ENCODE assay signal across 11 mouse cellular contexts in genomic region chr1:91415311-91415710, GRCm38 (mm10). TPM values are rescaled to one million over a fixed set of nuclear protein-coding genes. Genes with fewer than 3 reads are reported as not detected.
DNase-seq lines count a peak whose midpoint lies in the region; ATAC-seq and TF ChIP-seq lines count a peak whose summit lies in the region.
"Had no signal": no experiment of that assay in that cellular context is flagged by ENCODE, and none has a peak within 500 bp of the region (broad histone marks: within the 10 kb centered on the region; RNA-seq: fewer than 3 reads in every experiment).

No protein-coding gene starts in this region.

- 76% methylated on average over 5 of the region's 5 CpGs for WGBS in lung, embryonic 15.5 days
- WGBS in lung, postnatal 0 days, result 80% methylated on average over 5 of the region's 5 CpGs
- 63% methylated on average over 5 of the region's 5 CpGs for WGBS in limb, embryonic 13.5 days
- 74% methylated on average over 5 of the region's 5 CpGs for WGBS in stomach, postnatal 0 days

- no peak overlapping the region for H3K4me2 ChIP-seq in lung, embryonic 15.5 days
- no peak overlapping the region for H3K4me2 ChIP-seq in lung, postnatal 0 days (replicated peaks; ENCODE audit: low read depth, low read length)
- peak overlapping the region; percentile 98; the same call in 1 of the 2 replicates for H3K4me2 ChIP-seq in limb, embryonic 13.5 days (replicated peaks)
- no peak overlapping the region for H3K4me2 ChIP-seq in stomach, postnatal 0 days (replicated peaks; ENCODE audit: low read depth)

- H3K27ac ChIP-seq in lung, embryonic 15.5 days, result peak overlapping the region; percentile 93
- no peak overlapping the region for H3K27ac ChIP-seq in lung, postnatal 0 days (ENCODE audit: low read length)
- peak overlapping the region; percentile 92; the same call in 1 of the 2 replicates for H3K27ac ChIP-seq in limb, embryonic 13.5 days
- H3K27ac ChIP-seq in stomach, postnatal 0 days (replicated peaks), result peak overlapping the region; percentile 30; the same call in 1 of the 2 replicates

- TF ChIP-seq CTCF in lung, postnatal 0 days (IDR thresholded peaks at IDR 0.05), result no peak
- TF ChIP-seq CTCF in stomach, postnatal 0 days (IDR thresholded peaks at IDR 0.05; ENCODE audit: low read depth), result no peak

- no peak overlapping the region for H3K9ac ChIP-seq in lung, embryonic 15.5 days
- no peak overlapping the region for H3K9ac ChIP-seq in lung, postnatal 0 days (replicated peaks; ENCODE audit: low read depth)
- 0 out of 2 replicates have a peak overlapping the region, but pooled peaks have one; percentile 25 for H3K9ac ChIP-seq in limb, embryonic 13.5 days
- 0 out of 2 replicates have a peak overlapping the region, but pooled peaks have one; percentile 27 for H3K9ac ChIP-seq in stomach, postnatal 0 days (ENCODE audit: low read length)

- H3K36me3 ChIP-seq in lung, embryonic 15.5 days, result peaks cover 26% of the 10 kb centered on the region
- H3K36me3 ChIP-seq in lung, postnatal 0 days (ENCODE audit: insufficient read depth, low read length), result peaks cover 27% of the 10 kb centered on the region
- H3K36me3 ChIP-seq in limb, embryonic 13.5 days, result 0 out of 2 replicates have a peak, but pooled peaks cover 6% of the 10 kb centered on the region
- H3K36me3 ChIP-seq in stomach, postnatal 0 days (ENCODE audit: control insufficient read depth, insufficient read depth, low read length), result peaks cover 5% of the 10 kb centered on the region

- H3K9me3 ChIP-seq in lung, embryonic 15.5 days, result no peaks in the 10 kb centered on the region
- no peaks in the 10 kb centered on the region for H3K9me3 ChIP-seq in lung, postnatal 0 days (ENCODE audit: low read length)
- H3K9me3 ChIP-seq in limb, embryonic 13.5 days, result no peaks in the 10 kb centered on the region
- H3K9me3 ChIP-seq in stomach, postnatal 0 days (ENCODE audit: control insufficient read depth, low read length), result no peaks in the 10 kb centered on the region

- H3K4me3 ChIP-seq in lung, embryonic 15.5 days, result no peak overlapping the region
- H3K4me3 ChIP-seq in lung, postnatal 0 days (ENCODE audit: low read depth, low read length), result no peak overlapping the region
- H3K4me3 ChIP-seq in limb, embryonic 13.5 days, result no peak overlapping the region
- no peak overlapping the region for H3K4me3 ChIP-seq in stomach, postnatal 0 days (ENCODE audit: low read depth, low read length)

- no peaks in the 10 kb centered on the region for H3K27me3 ChIP-seq in lung, embryonic 15.5 days
- no peaks in the 10 kb centered on the region for H3K27me3 ChIP-seq in lung, postnatal 0 days (replicated peaks; ENCODE audit: insufficient read depth, low read length)
- no peaks in the 10 kb centered on the region for H3K27me3 ChIP-seq in limb, embryonic 13.5 days
- no peaks in the 10 kb centered on the region for H3K27me3 ChIP-seq in stomach, postnatal 0 days (ENCODE audit: control insufficient read depth, insufficient read depth, low read length)

- no peak for TF ChIP-seq EP300 in lung, postnatal 0 days (IDR thresholded peaks at IDR 0.05)
- no peak for TF ChIP-seq EP300 in stomach, postnatal 0 days (optimal IDR thresholded peaks at IDR 0.05)

- H3K4me1 ChIP-seq in lung, embryonic 15.5 days, result peaks cover 34% of the 10 kb centered on the region
- H3K4me1 ChIP-seq in lung, postnatal 0 days (ENCODE audit: insufficient read depth, low read depth, low read length), result peaks cover 20% of the 10 kb centered on the region; the same call in 1 of the 2 replicates
- H3K4me1 ChIP-seq in limb, embryonic 13.5 days, result peaks cover 40% of the 10 kb centered on the region
- peaks cover 11% of the 10 kb centered on the region for H3K4me1 ChIP-seq in stomach, postnatal 0 days (replicated peaks; ENCODE audit: control insufficient read depth, insufficient read depth)

- no peak for ATAC-seq in lung, embryonic 15.5 days (ENCODE audit: borderline replicate concordance, extremely low read depth, low FRiP score, low TSS enrichment)
- ATAC-seq in lung, postnatal 0 days, result no peak
- no peak for ATAC-seq in limb, embryonic 13.5 days (ENCODE audit: low FRiP score, low read depth)
- ATAC-seq in stomach, postnatal 0 days (ENCODE audit: low FRiP score, low TSS enrichment), result no peak
- ATAC-seq in monocyte, adult 5-6 weeks (replicated peaks; ENCODE audit: insufficient number of reproducible peaks, low FRiP score, low TSS enrichment, poor library complexity, severe bottlenecking), result no peak

- peak; percentile 53 for DNase-seq in cerebellum, adult 9-10 months
- no peak for DNase-seq in cerebellum, postnatal 25 days
- no peak for DNase-seq in lung, postnatal 0 days (ENCODE audit: low spot score)
- no peak for DNase-seq in stomach, postnatal 0 days (ENCODE audit: low spot score)
- DNase-seq in B cell, adult 2 months, result no peak
- DNase-seq: lung, postnatal 10 days; right cerebral cortex, adult 18-20 months; thymus, postnatal 14 days had no signal

RNA-seq across cellular contexts. Expression of gene Hes6, which starts 1.5 kb away (rescaled TPM):
- polyA plus RNA-seq in lung, embryonic 15.5 days (2015; fragmentation: Nextera tagmentation; extraction: Ambion mirVana), result 85.4 and 91.3 TPM in 2 replicates
- polyA plus RNA-seq in lung, postnatal 0 days (2015; fragmentation: Nextera tagmentation; extraction: Ambion mirVana), result 63.7 and 75.1 TPM in 2 replicates
- 114 and 117 TPM in 2 replicates for polyA plus RNA-seq in limb, embryonic 13.5 days (2015; fragmentation: Nextera tagmentation; extraction: Ambion mirVana)
- 40.7 and 43.1 TPM in 2 replicates for polyA plus RNA-seq in stomach, postnatal 0 days (2015; fragmentation: Nextera tagmentation; extraction: Ambion mirVana)
- total RNA-seq in monocyte, adult 5-6 weeks (2017), result 11.5 to 23.5 TPM (median 13.5 TPM) in 3 replicates

RNA-seq across cellular contexts. Expression of gene Ilkap, which starts 16.7 kb away (rescaled TPM):
- polyA plus RNA-seq in lung, embryonic 15.5 days (2015; fragmentation: Nextera tagmentation; extraction: Ambion mirVana), result 146 and 149 TPM in 2 replicates
- polyA plus RNA-seq in lung, postnatal 0 days (2015; fragmentation: Nextera tagmentation; extraction: Ambion mirVana), result 90.5 and 94.0 TPM in 2 replicates
- 163 and 172 TPM in 2 replicates for polyA plus RNA-seq in limb, embryonic 13.5 days (2015; fragmentation: Nextera tagmentation; extraction: Ambion mirVana)
- polyA plus RNA-seq in stomach, postnatal 0 days (2015; fragmentation: Nextera tagmentation; extraction: Ambion mirVana), result 58.1 and 60.1 TPM in 2 replicates
- total RNA-seq in monocyte, adult 5-6 weeks (2017), result 133 to 179 TPM (median 136 TPM) in 3 replicates

RNA-seq across cellular contexts. Expression of gene Per2, which starts 43.8 kb away (rescaled TPM):
- 8.2 and 11.4 TPM in 2 replicates for polyA plus RNA-seq in lung, embryonic 15.5 days (2015; fragmentation: Nextera tagmentation; extraction: Ambion mirVana)
- 6.3 and 7.3 TPM in 2 replicates for polyA plus RNA-seq in lung, postnatal 0 days (2015; fragmentation: Nextera tagmentation; extraction: Ambion mirVana)
- 3.3 TPM in 2 replicates for polyA plus RNA-seq in limb, embryonic 13.5 days (2015; fragmentation: Nextera tagmentation; extraction: Ambion mirVana)
- 2.4 and 2.8 TPM in 2 replicates for polyA plus RNA-seq in stomach, postnatal 0 days (2015; fragmentation: Nextera tagmentation; extraction: Ambion mirVana)
- 2.8 to 12.0 TPM (median 3.1 TPM) in 3 replicates for total RNA-seq in monocyte, adult 5-6 weeks (2017)

RNA-seq across cellular contexts. Expression of gene Erfe, which starts 49.1 kb away (rescaled TPM):
- 3.3 and 3.5 TPM in 2 replicates for polyA plus RNA-seq in lung, embryonic 15.5 days (2015; fragmentation: Nextera tagmentation; extraction: Ambion mirVana)
- polyA plus RNA-seq in lung, postnatal 0 days (2015; fragmentation: Nextera tagmentation; extraction: Ambion mirVana), result 0.47 and 0.71 TPM in 2 replicates
- 2.0 and 2.1 TPM in 2 replicates for polyA plus RNA-seq in limb, embryonic 13.5 days (2015; fragmentation: Nextera tagmentation; extraction: Ambion mirVana)
- polyA plus RNA-seq in stomach, postnatal 0 days (2015; fragmentation: Nextera tagmentation; extraction: Ambion mirVana), result 1.2 and 1.5 TPM in 2 replicates
- 0.29 to 0.48 TPM in 2 of 3 replicates, not detected in the other for total RNA-seq in monocyte, adult 5-6 weeks (2017)

Comparison
In these comparisons a context has a peak if more than half of its experiments do, and no peak if none do; other contexts are left out.
1. H3K9ac ChIP-seq: peak in limb, embryonic 13.5 days (single experiment) and stomach, postnatal 0 days (single experiment); none in lung, embryonic 15.5 days (single experiment) and lung, postnatal 0 days (single experiment).